Mouse (Mus musculus) embryonic facial prominence, embryonic 15.5 days (tissue): ENCODE measurements around the gene Gnai3. TPM values are rescaled to one million over a fixed set of nuclear protein-coding genes. Genes with fewer than 3 reads are reported as not detected.

Source experiments
- polyA plus RNA-seq: library from polyadenylated mRNA; unstranded; fragments of >200 nt; fragmentation: Nextera tagmentation; extraction: Ambion mirVana; gene quantifications from 2 replicates; pipeline ENCODE4 v1.2.1, GENCODE M21; 2015

The Gnai3 gene
- polyA plus RNA-seq, 1 experiment from 2014 or later, result 161 TPM

Other genes starting within 250 kb of the Gnai3 start
- 13.7 and 14.4 TPM in 2 replicates for gene Gstm7, start 214.3 kb downstream of the Gnai3 start, polyA plus RNA-seq
- 6.6 and 6.7 TPM in 2 replicates for gene Gstm6, start 202.4 kb downstream of the Gnai3 start, polyA plus RNA-seq
- gene Gstm3, start 176.9 kb downstream of the Gnai3 start, polyA plus RNA-seq, result not detected in 2 replicates
- gene Gstm2, start 159.7 kb downstream of the Gnai3 start, polyA plus RNA-seq, result 60.2 and 73.5 TPM in 2 replicates
- gene Gstm1, start 128.2 kb downstream of the Gnai3 start, polyA plus RNA-seq, result 178 and 220 TPM in 2 replicates
- 12.7 and 15.3 TPM in 2 replicates for gene Gstm4, start 101.3 kb downstream of the Gnai3 start, polyA plus RNA-seq
- 44.3 and 44.9 TPM in 2 replicates for gene Ampd2, start 59.5 kb downstream of the Gnai3 start, polyA plus RNA-seq
- 0.39 and 0.61 TPM in 2 replicates for gene Gnat2, start 53.4 kb downstream of the Gnai3 start, polyA plus RNA-seq
- gene Gpr61, start 8.7 kb upstream of the Gnai3 start, polyA plus RNA-seq, result 0.11 and 0.25 TPM in 2 replicates
- 6.3 and 6.8 TPM in 2 replicates for gene Amigo1, start 40.2 kb upstream of the Gnai3 start, polyA plus RNA-seq
- gene Cyb561d1, start 55.1 kb upstream of the Gnai3 start, polyA plus RNA-seq, result 2.8 and 3.0 TPM in 2 replicates
- 18.4 and 20.4 TPM in 2 replicates for gene Atxn7l2, start 64.8 kb upstream of the Gnai3 start, polyA plus RNA-seq
- gene Sypl2, start 80.5 kb upstream of the Gnai3 start, polyA plus RNA-seq, result 2.7 and 3.3 TPM in 2 replicates
- gene Psma5, start 110.8 kb upstream of the Gnai3 start, polyA plus RNA-seq, result 263 and 265 TPM in 2 replicates
- 13.4 and 13.9 TPM in 2 replicates for gene Sort1, start 137.9 kb upstream of the Gnai3 start, polyA plus RNA-seq
- 0.12 TPM in 1 of 2 replicates, not detected in the other for gene Mybphl, start 218.8 kb upstream of the Gnai3 start, polyA plus RNA-seq
- 41.7 TPM in 2 replicates for gene Psrc1, start 237.7 kb upstream of the Gnai3 start, polyA plus RNA-seq